Mouse (Mus musculus): Measurements from ENCODE around the gene Glt1d1.
"Not testable (repeated sequence)": the region's sequence is repeated elsewhere in the genome, so short reads cannot be mapped to it uniquely, and the experiment has no call there.

Gene Glt1d1

GRCm38 (mm10) chr5:127705225-127705624 lies 73.2 kb downstream of the Glt1d1 start:
- ChIA-PET POLR2A (interaction anchor here in 3 of 4 experiments (0.6 to 2.2 kb wide), 9 partner anchors 8 to 94 kb away, joined by 3 to 11 read pairs (median 3); no protein-coding TSS in a partner anchor), CTCF (interaction anchor here in 2 of 4 experiments (0.8 to 1.4 kb wide), 2 partner anchors 10 to 40 kb away, joined by 3 read pairs; no protein-coding TSS in a partner anchor)

DNA sequence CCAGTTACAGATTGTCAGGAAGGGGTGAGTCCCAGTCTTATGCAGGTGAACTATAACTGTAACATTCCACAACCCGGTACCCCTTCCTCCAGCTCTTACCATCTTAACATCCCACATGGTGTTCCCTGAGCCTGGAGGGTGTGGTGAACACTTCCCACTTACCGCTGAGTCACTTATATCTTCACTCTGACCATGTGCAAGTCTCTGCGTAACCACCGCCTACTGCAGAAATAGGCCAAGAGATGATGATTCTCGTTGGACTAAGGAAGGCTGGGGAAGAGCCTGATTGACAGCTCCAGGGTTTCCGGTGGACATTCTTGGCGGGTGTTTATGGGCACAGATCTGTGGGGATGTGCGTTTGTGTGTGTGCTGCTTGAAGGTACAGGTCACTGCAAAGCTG lies 73.9 kb downstream of the Glt1d1 start:
- POLR2A ChIA-PET, result interaction anchor here in 2 of 4 experiments (0.6 to 1.3 kb wide), 8 partner anchors 9 to 880 kb away, joined by 3 to 11 read pairs (median 3); no protein-coding TSS in a partner anchor
- CTCF ChIA-PET, result interaction anchor here in 3 of 4 experiments (0.6 to 1.4 kb wide), 3 partner anchors 9 to 231 kb away, joined by 3 read pairs; no protein-coding TSS in a partner anchor

- ChIA-PET CTCF (interaction anchor here in 3 of 4 experiments (0.6 to 1.9 kb wide), 13 partner anchors 8 to 239 kb away, joined by 3 to 18 read pairs (median 5); no protein-coding TSS in a partner anchor), POLR2A (interaction anchor here in 2 of 4 experiments (0.6 to 1.7 kb wide), 13 partner anchors 8 to 859 kb away, joined by 3 to 6 read pairs (median 4); partner anchors contain the start of genes Glt1d1 (in 1 of the 2) and Slc15a4 (in 1 of the 2))
Observed at GRCm38 (mm10) chr5:127708143-127708542, 76.1 kb downstream of the Glt1d1 start.

GRCm38 (mm10) chr5:127714783-127715704 lies 83.0 kb downstream of the Glt1d1 start:
- POLR2A ChIA-PET, result interaction anchor here in 2 of 4 experiments (0.9 to 1.5 kb wide), 3 partner anchors 10 to 22 kb away, joined by 3 read pairs; no protein-coding TSS in a partner anchor
- CTCF ChIA-PET, result interaction anchor here in 3 of 4 experiments (0.5 to 1.7 kb wide), 17 partner anchors 8 to 261 kb away, joined by 3 to 7 read pairs (median 3); no protein-coding TSS in a partner anchor

- CTCF ChIA-PET, result interaction anchor here in 3 of 4 experiments (0.6 to 2.2 kb wide), 8 partner anchors 12 to 1008 kb away, joined by 3 to 11 read pairs (median 4); no protein-coding TSS in a partner anchor
- POLR2A ChIA-PET, result interaction anchor here in 3 of 4 experiments (0.6 to 1.8 kb wide), 16 partner anchors 8 to 381 kb away, joined by 3 to 7 read pairs (median 3); no protein-coding TSS in a partner anchor
Observed at GRCm38 (mm10) chr5:127720591-127721379, 88.7 kb downstream of the Glt1d1 start.

- CTCF ChIA-PET, result interaction anchor here in 1 of 4 experiments (0.6 kb wide), 2 partner anchors 972 to 1048 kb away, joined by 3 read pairs; no protein-coding TSS in a partner anchor
- POLR2A ChIA-PET, result not testable (repeated sequence)
Observed at GRCm38 (mm10) chr5:127722171-127722570, 90.1 kb downstream of the Glt1d1 start.

DNA sequence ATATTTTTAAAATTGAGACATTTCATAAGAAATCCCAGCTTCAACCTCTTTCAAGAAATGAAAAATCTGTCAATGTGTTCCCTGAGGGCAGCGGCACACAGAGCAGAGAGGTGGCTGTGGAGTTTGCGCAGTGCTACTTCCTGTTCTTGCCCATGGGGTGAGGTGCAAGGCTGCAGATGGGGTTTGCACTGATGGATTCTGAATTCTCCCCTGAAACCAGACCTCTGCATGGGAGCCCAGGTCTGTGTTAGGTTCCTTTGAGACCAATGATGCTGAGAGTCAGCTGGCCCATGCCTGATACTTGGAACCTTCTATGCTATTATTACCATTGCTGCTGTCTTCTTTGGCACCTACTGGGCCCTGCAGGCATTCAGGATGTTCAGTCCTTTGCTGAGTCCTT lies 98.3 kb downstream of the Glt1d1 start:
- CTCF ChIA-PET, result interaction anchor here in 1 of 4 experiments (0.6 kb wide), 1 partner anchor 709 kb away, joined by 3 read pairs; no protein-coding TSS in a partner anchor
- POLR2A ChIA-PET, result interaction anchor here in 1 of 4 experiments (0.5 kb wide), 1 partner anchor 30 kb away, joined by 4 read pairs; no protein-coding TSS in a partner anchor

GRCm38 (mm10) chr5:127741331-127741730 lies 109.3 kb downstream of the Glt1d1 start:
- CTCF ChIA-PET, result interaction anchor here in 1 of 4 experiments (0.7 kb wide), 1 partner anchor 92 kb away, joined by 3 read pairs; no protein-coding TSS in a partner anchor
- POLR2A ChIA-PET, result interaction anchor here in 1 of 4 experiments (0.7 kb wide), 1 partner anchor 1237 kb away, joined by 3 read pairs; no protein-coding TSS in a partner anchor

DNA sequence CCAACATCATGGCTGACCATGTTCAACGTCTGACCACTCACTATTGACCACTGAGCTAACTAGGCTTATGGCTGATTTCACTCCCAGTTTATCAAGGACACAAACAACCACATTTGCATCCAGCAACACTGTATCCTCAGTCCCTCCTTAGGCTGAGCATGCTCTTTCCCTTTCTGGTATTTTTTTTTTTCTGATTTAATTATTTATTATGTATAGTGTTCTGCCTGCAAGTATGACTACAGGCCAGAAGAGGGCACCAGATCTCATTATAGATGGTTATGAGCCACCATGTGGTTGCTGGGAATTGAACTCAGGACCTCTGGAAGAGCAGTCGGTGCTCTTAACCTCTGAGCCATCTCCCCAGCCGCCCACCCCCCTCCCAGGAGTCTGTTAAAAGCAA lies 117.5 kb downstream of the Glt1d1 start:
- CTCF ChIA-PET, result interaction anchor here in 1 of 4 experiments (1.1 kb wide), 1 partner anchor 9 kb away, joined by 3 read pairs; no protein-coding TSS in a partner anchor

GRCm38 (mm10) chr5:127751262-127751975 lies 119.4 kb downstream of the Glt1d1 start:
- ChIA-PET POLR2A (interaction anchor here in 2 of 4 experiments (0.6 to 0.9 kb wide), 2 partner anchors 154 to 373 kb away, joined by 3 to 4 read pairs; no protein-coding TSS in a partner anchor), CTCF (interaction anchor here in 1 of 4 experiments (1.7 kb wide), 1 partner anchor 639 kb away, joined by 3 read pairs; no protein-coding TSS in a partner anchor)

More for the DNA sequence above, 117.5 kb downstream of the Glt1d1 start:
- POLR2A ChIA-PET, result not testable (repeated sequence)

DNA sequence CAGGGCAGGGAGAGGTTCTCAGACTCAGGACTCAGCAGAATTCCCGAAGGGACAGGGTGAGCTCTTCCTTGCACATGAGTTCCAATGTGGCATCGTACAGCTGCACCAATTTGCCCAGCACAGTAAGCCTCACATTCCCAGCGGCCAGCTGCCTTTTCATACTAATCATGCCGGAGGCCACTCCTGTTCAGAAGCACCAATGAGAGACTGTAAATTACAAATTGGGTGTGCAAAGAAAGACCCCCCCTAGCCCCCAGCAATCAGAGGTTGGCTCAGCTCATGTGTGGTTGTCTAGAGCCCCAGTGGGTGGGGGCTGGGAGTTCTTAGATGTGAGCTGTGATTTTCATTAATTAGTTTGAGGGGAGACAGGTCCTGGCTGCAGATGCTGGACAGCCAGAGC lies 123.5 kb downstream of the Glt1d1 start:
- CTCF ChIA-PET, result interaction anchor here in 1 of 4 experiments (0.7 kb wide), 1 partner anchor 303 kb away, joined by 3 read pairs; no protein-coding TSS in a partner anchor
- POLR2A ChIA-PET, result no interaction called here

DNA sequence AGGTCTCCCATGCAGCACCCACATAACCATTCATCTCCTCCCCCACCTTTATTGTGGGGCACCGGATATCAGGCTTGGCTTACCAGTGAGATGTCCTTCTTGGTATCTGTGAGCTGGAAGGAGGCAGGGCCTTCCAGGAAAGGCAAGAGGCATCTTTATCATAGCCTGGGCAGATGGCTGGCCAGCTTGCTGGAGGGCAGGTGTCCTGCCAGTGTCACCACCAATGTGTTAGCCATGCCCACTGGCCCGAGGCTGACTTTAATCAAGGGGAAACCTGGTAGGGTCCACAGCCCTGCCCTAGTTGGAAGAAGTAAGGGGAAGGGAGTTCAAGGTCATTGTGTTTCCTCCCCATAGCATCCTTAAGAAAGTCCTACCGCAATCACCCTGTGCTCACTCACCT lies 123.9 kb downstream of the Glt1d1 start:
- CTCF ChIA-PET, result interaction anchor here in 2 of 4 experiments (0.6 kb wide), 2 partner anchors 12 to 182 kb away, joined by 3 read pairs; no protein-coding TSS in a partner anchor
- POLR2A ChIA-PET, result interaction anchor here in 1 of 4 experiments (0.6 kb wide), 1 partner anchor 36 kb away, joined by 3 read pairs; no protein-coding TSS in a partner anchor

DNA sequence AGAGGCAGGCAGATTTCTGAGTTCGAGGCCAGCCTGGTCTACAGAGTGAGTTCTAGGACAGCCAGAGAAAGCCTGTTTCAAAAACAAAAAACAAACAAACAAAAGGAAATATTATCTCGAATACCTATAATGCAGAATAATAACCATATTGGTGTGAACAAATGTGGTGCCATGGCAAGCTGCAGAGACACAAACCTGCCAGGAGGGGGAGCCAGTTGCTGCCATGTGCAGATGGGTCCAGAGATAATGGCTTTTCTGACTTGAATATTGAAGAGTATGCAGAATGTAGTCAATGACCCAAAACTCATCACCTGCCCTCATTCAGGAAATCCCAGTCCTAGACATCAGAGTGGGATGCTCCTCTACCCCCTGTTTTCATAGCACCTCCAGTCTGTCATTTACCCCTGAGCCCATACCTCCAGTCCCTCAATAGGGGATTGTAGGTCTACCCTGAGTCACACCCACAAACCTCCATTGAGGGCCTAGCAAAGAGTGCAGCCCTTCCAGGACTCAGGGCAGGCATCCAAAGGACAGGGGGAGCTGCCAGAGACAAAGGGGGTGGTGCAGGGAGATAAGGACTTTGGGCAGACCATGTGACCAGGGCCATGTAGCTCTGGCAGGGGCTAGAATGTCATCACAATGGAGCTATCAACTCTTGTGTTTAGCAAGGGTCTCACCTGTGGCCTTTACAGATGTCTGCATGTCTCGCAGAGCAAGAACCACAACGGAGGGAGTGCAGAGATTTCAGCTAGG lies 124.8 kb downstream of the Glt1d1 start:
- CTCF ChIA-PET, result interaction anchor here in 3 of 4 experiments (0.5 to 1.1 kb wide), 7 partner anchors 12 to 681 kb away, joined by 3 to 4 read pairs (median 3); no protein-coding TSS in a partner anchor
- POLR2A ChIA-PET, result interaction anchor here in 2 of 4 experiments (0.6 to 0.8 kb wide), 2 partner anchors 37 to 49 kb away, joined by 3 read pairs; no protein-coding TSS in a partner anchor

DNA sequence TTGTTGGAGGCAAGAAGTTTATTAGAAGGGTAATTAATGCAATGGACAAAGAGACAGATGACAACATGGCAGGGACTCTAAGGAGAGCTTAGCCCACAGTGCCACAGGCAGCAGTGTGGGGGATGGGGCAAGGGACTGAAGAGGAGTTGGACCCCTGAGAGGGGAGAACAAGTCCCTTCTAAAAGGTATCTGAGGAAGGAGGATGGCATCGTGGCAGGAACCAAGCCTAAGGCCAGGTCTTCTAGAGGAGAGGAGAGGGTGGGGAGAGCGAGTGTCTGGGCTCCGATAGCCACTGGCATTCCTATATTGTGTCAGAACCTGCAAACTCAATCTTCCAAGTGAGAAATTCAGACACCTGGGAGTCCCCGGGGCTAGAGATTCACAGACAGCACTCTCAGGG lies 126.5 kb downstream of the Glt1d1 start:
- POLR2A ChIA-PET, result no interaction called here
- CTCF ChIA-PET, result no interaction called here
